Comparison of ENCODE assay signal across 16 mouse cellular contexts in genomic region chr16:65715631-65716030, GRCm38 (mm10).
A peak's percentile ranks its signal among the peaks of the same experiment; 100 is the strongest.
DNase-seq lines count a peak whose midpoint lies in the region; ATAC-seq and TF ChIP-seq lines count a peak whose summit lies in the region.
"Had no signal": no experiment of that assay in that cellular context is flagged by ENCODE, and none has a peak within 500 bp of the region (broad histone marks: within the 10 kb centered on the region; RNA-seq: fewer than 3 reads in every experiment).

No protein-coding gene starts in this region.

- no peaks in the 10 kb centered on the region for H3K79me2 ChIP-seq in heart, adult 2 months (replicated peaks; ENCODE audit: control insufficient read depth, insufficient read depth, low read length)
- H3K79me2 ChIP-seq in MEL (ENCODE audit: control insufficient read depth, insufficient read depth, low read length, poor library complexity) = no peaks in the 10 kb centered on the region

- TF ChIP-seq EP300 in heart, adult 2 months (IDR thresholded peaks at IDR 0.05; ENCODE audit: insufficient read depth, low read depth, low read length) = no peak
- TF ChIP-seq EP300 in MEL (IDR thresholded peaks at IDR 0.05; ENCODE audit: low read depth in 1 of 2, low read length in 2 of 2) = no peak

- TF ChIP-seq POLR2A in heart, adult 2 months (IDR thresholded peaks at IDR 0.05; ENCODE audit: insufficient read depth, low read depth, low read length) = no peak
- no peak for TF ChIP-seq POLR2A in MEL (IDR thresholded peaks at IDR 0.05; ENCODE audit: control insufficient read depth in 1 of 2, insufficient read depth in 1 of 2, low read depth in 1 of 2, low read length in 2 of 2, poor library complexity in 1 of 2)

- no peak overlapping the region for H3K9ac ChIP-seq in heart, adult 2 months (ENCODE audit: low read depth, low read length)
- H3K9ac ChIP-seq in heart, embryonic 11.5 days (ENCODE audit: low read depth, low read length) = no peak overlapping the region
- no peak overlapping the region for H3K9ac ChIP-seq in lung, embryonic 14.5 days
- no peak overlapping the region for H3K9ac ChIP-seq in MEL (ENCODE audit: control insufficient read depth, low read depth, low read length, poor library complexity, severe bottlenecking)
- H3K9ac ChIP-seq: limb, embryonic 13.5 days; neural tube, embryonic 13.5 days had no signal

- no peak overlapping the region for H3K4me2 ChIP-seq in heart, embryonic 11.5 days
- H3K4me2 ChIP-seq in lung, embryonic 14.5 days = no peak overlapping the region
- H3K4me2 ChIP-seq: limb, embryonic 13.5 days; neural tube, embryonic 13.5 days had no signal

- no peaks in the 10 kb centered on the region for H3K4me1 ChIP-seq in heart, adult 2 months (ENCODE audit: control insufficient read depth, insufficient read depth, low read length)
- H3K4me1 ChIP-seq in heart, embryonic 11.5 days (ENCODE audit: control insufficient read depth, insufficient read depth, low read length) = no peaks in the 10 kb centered on the region
- H3K4me1 ChIP-seq in lung, embryonic 14.5 days (ENCODE audit: insufficient read depth) = no peaks in the 10 kb centered on the region
- H3K4me1 ChIP-seq in MEL (ENCODE audit: control insufficient read depth in 1 of 2, insufficient read depth in 2 of 2, low read length in 2 of 2) = no peaks in the 10 kb centered on the region
- H3K4me1 ChIP-seq: limb, embryonic 13.5 days; neural tube, embryonic 13.5 days had no signal

- no peaks in the 10 kb centered on the region for H3K27me3 ChIP-seq in heart, adult 2 months (ENCODE audit: control insufficient read depth, insufficient read depth, low read length)
- no peaks in the 10 kb centered on the region for H3K27me3 ChIP-seq in heart, embryonic 11.5 days (ENCODE audit: control insufficient read depth, insufficient read depth, low read length)
- H3K27me3 ChIP-seq in lung, embryonic 14.5 days (ENCODE audit: insufficient read depth, low read length) = no peaks in the 10 kb centered on the region
- H3K27me3 ChIP-seq in MEL (ENCODE audit: control insufficient read depth in 1 of 2, insufficient read depth in 2 of 2, low read length in 2 of 2) = peaks cover 0 to 2% of the 10 kb centered on the region in 2 experiments; a peak in 1 of 4 replicates
- H3K27me3 ChIP-seq: limb, embryonic 13.5 days; neural tube, embryonic 13.5 days had no signal

- no peaks in the 10 kb centered on the region for H3K36me3 ChIP-seq in heart, adult 2 months (ENCODE audit: control insufficient read depth, insufficient read depth, low read length)
- no peaks in the 10 kb centered on the region for H3K36me3 ChIP-seq in heart, embryonic 11.5 days (ENCODE audit: control insufficient read depth, insufficient read depth, low read length)
- no peaks in the 10 kb centered on the region for H3K36me3 ChIP-seq in lung, embryonic 14.5 days (ENCODE audit: insufficient read depth)
- no peaks in the 10 kb centered on the region for H3K36me3 ChIP-seq in MEL (ENCODE audit: control insufficient read depth in 1 of 2, insufficient read depth in 2 of 2, low read length in 2 of 2)
- H3K36me3 ChIP-seq: G1E; limb, embryonic 13.5 days; neural tube, embryonic 13.5 days had no signal

- DNase-seq in heart, adult 2 months = no peak
- DNase-seq in lung, embryonic 14.5 days = peak; percentile 12
- no peak for DNase-seq in lung, postnatal 10 days
- no peak for DNase-seq in MEL (ENCODE audit: low read depth, low spot score)
- DNase-seq in adrenal gland, adult (ENCODE audit: inconsistent age in 2 of 2, low spot score in 1 of 2) = no peak
- DNase-seq in layer of hippocampus, adult 9-11 months = no peak
- DNase-seq: adrenal gland, postnatal 25 days; cerebellum, adult 9-10 months; gastrocnemius, postnatal 10 days; kidney, adult 18-20 months; right cerebral cortex, postnatal 4 days had no signal

- peak; percentile 32; the same call in 1 of the 2 replicates for TF ChIP-seq CTCF in heart, adult 2 months (IDR thresholded peaks at IDR 0.05)
- peak; percentile 39 for TF ChIP-seq CTCF in lung, embryonic 14.5 days (IDR thresholded peaks at IDR 0.05; ENCODE audit: low read depth)
- TF ChIP-seq CTCF in MEL (IDR thresholded peaks at IDR 0.05 in 2 of 3, conservative IDR thresholded peaks at IDR 0.05 in 1 of 3; ENCODE audit: control insufficient read depth in 1 of 3, insufficient read depth in 1 of 3, low read depth in 2 of 3, low read length in 3 of 3, poor library complexity in 1 of 3, severe bottlenecking in 1 of 3) = no peak; a peak in 1 of 6 replicates

- H3K4me3 ChIP-seq in heart, adult 2 months = no peak overlapping the region
- no peak overlapping the region for H3K4me3 ChIP-seq in heart, embryonic 11.5 days (ENCODE audit: low read depth, low read length)
- no peak overlapping the region for H3K4me3 ChIP-seq in lung, embryonic 14.5 days (ENCODE audit: low read depth, low read length)
- H3K4me3 ChIP-seq in MEL (ENCODE audit: control insufficient read depth in 1 of 2, insufficient read depth in 1 of 2, low read depth in 2 of 2, low read length in 2 of 2) = no peak overlapping the region
- H3K4me3 ChIP-seq: limb, embryonic 13.5 days; neural tube, embryonic 13.5 days had no signal

- peak; percentile 3; the same call in 1 of the 2 replicates for TF ChIP-seq RAD21 in MEL (IDR thresholded peaks at IDR 0.05; ENCODE audit: low read depth, low read length)

- intact Hi-C loops in heart, adult 2 months (cut with DNase I) = no loop called here

- ATAC-seq in heart, embryonic 11.5 days (replicated peaks; ENCODE audit: insufficient number of reproducible peaks, low FRiP score, low TSS enrichment) = no peak
- ATAC-seq in lung, embryonic 14.5 days (ENCODE audit: insufficient read depth) = no peak
- 0 out of 2 replicates have a peak, but pooled peaks have one; percentile 30 for ATAC-seq in granulocyte monocyte progenitor cell, adult 5-6 weeks (replicated peaks; ENCODE audit: poor library complexity, severe bottlenecking)

- no peaks in the 10 kb centered on the region for H3K9me3 ChIP-seq in heart, embryonic 11.5 days (replicated peaks; ENCODE audit: control insufficient read depth, low read length)
- H3K9me3 ChIP-seq in lung, embryonic 14.5 days (ENCODE audit: low read depth, low read length) = no peaks in the 10 kb centered on the region
- H3K9me3 ChIP-seq in MEL (replicated peaks; ENCODE audit: insufficient read depth, low read length) = no peaks in the 10 kb centered on the region
- H3K9me3 ChIP-seq: G1E; limb, embryonic 13.5 days; neural tube, embryonic 13.5 days had no signal

- H3K27ac ChIP-seq in heart, adult 2 months = no peak overlapping the region
- no peak overlapping the region for H3K27ac ChIP-seq in heart, embryonic 11.5 days (ENCODE audit: low read depth, low read length)
- no peak overlapping the region for H3K27ac ChIP-seq in lung, embryonic 14.5 days (ENCODE audit: low read depth)
- no peak overlapping the region for H3K27ac ChIP-seq in MEL (ENCODE audit: control insufficient read depth, low read depth, low read length)
- H3K27ac ChIP-seq: limb, embryonic 13.5 days; neural tube, embryonic 13.5 days had no signal

TF ChIP-seq in MEL, 35 proteins besides CTCF, POLR2A, EP300 and RAD21:
- TF ChIP-seq USF2 (IDR thresholded peaks at IDR 0.05; ENCODE audit: borderline replicate concordance in 1 of 2, insufficient read depth in 1 of 2, low read depth in 1 of 2, low read length in 2 of 2) (no peak), MAFK (IDR thresholded peaks at IDR 0.05; ENCODE audit: borderline replicate concordance, low read depth, low read length) (no peak), KAT2A (conservative IDR thresholded peaks at IDR 0.05; ENCODE audit: low read depth, low read length) (no peak), MXI1 (IDR thresholded peaks at IDR 0.05; ENCODE audit: low read depth, low read length) (no peak), MAZ (IDR thresholded peaks at IDR 0.05; ENCODE audit: low read depth, low read length) (no peak), ETS1 (IDR thresholded peaks at IDR 0.05; ENCODE audit: low read depth, low read length) (no peak), MEF2A (IDR thresholded peaks at IDR 0.05; ENCODE audit: extremely low read depth, insufficient replicate concordance, low read depth, low read length, poor library complexity, severe bottlenecking) (no peak), MAX (IDR thresholded peaks at IDR 0.05; ENCODE audit: low read length) (no peak), SIN3A (IDR thresholded peaks at IDR 0.05; ENCODE audit: low read length) (no peak), USF1 (IDR thresholded peaks at IDR 0.05; ENCODE audit: low read depth, low read length) (no peak), JUND (IDR thresholded peaks at IDR 0.05; ENCODE audit: low read depth, low read length) (no peak), TBP (IDR thresholded peaks at IDR 0.05; ENCODE audit: low read depth, low read length) (no peak), NELFE (IDR thresholded peaks at IDR 0.05; ENCODE audit: low read depth, low read length) (no peak), POLR2AphosphoS2 (IDR thresholded peaks at IDR 0.05; ENCODE audit: low read length) (no peak), UBTF (IDR thresholded peaks at IDR 0.05; ENCODE audit: borderline replicate concordance, insufficient read depth, low read depth, low read length) (no peak), SMC3 (IDR thresholded peaks at IDR 0.05; ENCODE audit: low read depth, low read length) (no peak), ZMIZ1 (IDR thresholded peaks at IDR 0.05; ENCODE audit: low read depth, low read length) (no peak), ZC3H11A (IDR thresholded peaks at IDR 0.05; ENCODE audit: low read depth, low read length) (no peak), POLR2AphosphoS5 (IDR thresholded peaks at IDR 0.05; ENCODE audit: borderline replicate concordance, low read depth, low read length) (no peak)

Comparison
In these comparisons a context has a peak if more than half of its experiments do, and no peak if none do; other contexts are left out.
1. CTCF ChIP-seq: peak in heart, adult 2 months (single experiment) and lung, embryonic 14.5 days (single experiment); none in MEL (0 of 3).